In the genomic region with DNA sequence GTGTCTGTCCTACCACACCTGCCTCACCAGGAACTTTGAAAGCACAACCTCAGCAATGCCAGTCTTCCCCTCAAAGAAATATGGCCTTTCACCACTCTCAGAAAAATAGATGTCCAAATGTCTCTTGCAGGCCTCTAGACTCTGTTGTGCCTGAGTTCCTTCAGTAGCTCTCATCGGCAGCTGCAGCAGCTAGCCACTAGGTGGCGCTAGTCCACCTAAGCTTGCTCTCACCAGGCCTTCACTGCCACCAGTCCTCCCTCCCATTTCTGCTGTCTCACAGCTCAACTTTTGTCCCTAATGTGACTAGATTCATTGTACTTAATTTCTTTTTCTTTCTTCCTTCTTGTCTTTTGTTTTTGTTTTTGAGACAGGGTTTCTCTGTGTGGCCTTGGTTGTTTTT, we compare ENCODE assay signal across 8 mouse cellular contexts. TPM values are rescaled to one million over a fixed set of nuclear protein-coding genes. Genes with fewer than 3 reads are reported as not detected.
DNase-seq lines count a peak whose midpoint lies in the region; ATAC-seq and TF ChIP-seq lines count a peak whose summit lies in the region.

No protein-coding gene starts in this region.

- H3K4me2 ChIP-seq in neural tube, embryonic 11.5 days (ENCODE audit: low read depth), result no peak overlapping the region

- peaks cover 16% of the 10 kb centered on the region for H3K4me1 ChIP-seq in kidney, adult 2 months (ENCODE audit: control insufficient read depth, insufficient read depth, low read length)
- peaks cover 16% of the 10 kb centered on the region for H3K4me1 ChIP-seq in neural tube, embryonic 11.5 days (ENCODE audit: control insufficient read depth, insufficient read depth, low read length)

- H3K36me3 ChIP-seq in kidney, adult 2 months (ENCODE audit: control insufficient read depth, insufficient read depth, low read length), result no peaks in the 10 kb centered on the region
- H3K36me3 ChIP-seq in neural tube, embryonic 11.5 days (ENCODE audit: control insufficient read depth, insufficient read depth, low read length), result peaks cover 13% of the 10 kb centered on the region

- no peak overlapping the region for H3K27ac ChIP-seq in kidney, adult 2 months (ENCODE audit: insufficient read depth, low read depth, low read length)
- H3K27ac ChIP-seq in neural tube, embryonic 11.5 days (ENCODE audit: low read depth, low read length), result no peak overlapping the region

- peak; percentile 99 for TF ChIP-seq CTCF in kidney, adult 2 months (conservative IDR thresholded peaks at IDR 0.05; ENCODE audit: insufficient read depth, insufficient read length, low read depth, low read length)

- no peak for TF ChIP-seq POLR2A in kidney, adult 2 months (IDR thresholded peaks at IDR 0.05; ENCODE audit: low read depth, low read length)

- H3K27me3 ChIP-seq in kidney, adult 2 months (replicated peaks; ENCODE audit: control insufficient read depth, insufficient read depth, low read length), result no peaks in the 10 kb centered on the region
- H3K27me3 ChIP-seq in neural tube, embryonic 11.5 days (ENCODE audit: control insufficient read depth, insufficient read depth, low read length), result no peaks in the 10 kb centered on the region

- H3K4me3 ChIP-seq in kidney, adult 2 months (ENCODE audit: insufficient read depth, low read depth, low read length), result no peak overlapping the region
- no peak overlapping the region for H3K4me3 ChIP-seq in neural tube, embryonic 11.5 days (ENCODE audit: low read depth, low read length)

- ATAC-seq in neural tube, embryonic 11.5 days (ENCODE audit: insufficient read depth, low FRiP score, low TSS enrichment), result no peak

- no peaks in the 10 kb centered on the region for H3K9me3 ChIP-seq in neural tube, embryonic 11.5 days (ENCODE audit: control insufficient read depth, low read length)

- peak; percentile 82 for DNase-seq in urinary bladder, postnatal 14 days (ENCODE audit: low spot score)
- DNase-seq in urinary bladder, postnatal 10 days (ENCODE audit: low spot score), result no peak
- peak; percentile 75 for DNase-seq in cerebellum, adult 8-10 months
- peak; percentile 45 to 62 for DNase-seq in frontal cortex, postnatal 25 days (ENCODE audit: low spot score in 2 of 2)
- peak; percentile 88 for DNase-seq in kidney, adult 2 months
- peak; percentile 88 for DNase-seq in liver
- DNase-seq in neural tube, embryonic 11.5 days (ENCODE audit: low spot score), result peak; percentile 81
- peak; percentile 77 for DNase-seq in telencephalon, adult 2 months (ENCODE audit: low read depth, low spot score)

- WGBS in kidney, adult 2 months, result 0% methylated on average over 2 of the region's 2 CpGs
- WGBS in neural tube, embryonic 11.5 days, result 0% methylated on average over 2 of the region's 2 CpGs

- H3K9ac ChIP-seq in neural tube, embryonic 11.5 days (ENCODE audit: low read length), result no peak overlapping the region

RNA-seq across cellular contexts. Expression of gene Wdr83os, which starts 3.5 kb away (rescaled TPM):
- polyA plus RNA-seq in kidney, adult 2 months (2012; rRNA removed), result 141 and 157 TPM in 2 replicates
- 117 and 119 TPM in 2 replicates for polyA plus RNA-seq in neural tube, embryonic 11.5 days (2014; fragmentation: Nextera tagmentation; extraction: Ambion mirVana)

RNA-seq across cellular contexts. Expression of gene Wdr83, which starts 4.1 kb away (rescaled TPM):
- 33.7 and 37.7 TPM in 2 replicates for polyA plus RNA-seq in kidney, adult 2 months (2012; rRNA removed)
- polyA plus RNA-seq in neural tube, embryonic 11.5 days (2014; fragmentation: Nextera tagmentation; extraction: Ambion mirVana), result 52.6 and 60.6 TPM in 2 replicates

RNA-seq across cellular contexts. Expression of gene Dhps, which starts 5.4 kb away (rescaled TPM):
- polyA plus RNA-seq in kidney, adult 2 months (2012; rRNA removed), result 26.0 and 30.8 TPM in 2 replicates
- polyA plus RNA-seq in neural tube, embryonic 11.5 days (2014; fragmentation: Nextera tagmentation; extraction: Ambion mirVana), result 70.3 and 73.8 TPM in 2 replicates

RNA-seq across cellular contexts. Expression of gene Man2b1, which starts 6.1 kb away (rescaled TPM):
- polyA plus RNA-seq in kidney, adult 2 months (2012; rRNA removed), result 111 and 116 TPM in 2 replicates
- polyA plus RNA-seq in neural tube, embryonic 11.5 days (2014; fragmentation: Nextera tagmentation; extraction: Ambion mirVana), result 14.4 and 17.4 TPM in 2 replicates

RNA-seq across cellular contexts. Expression of gene Gm5741, which starts 9.2 kb away (rescaled TPM):
- polyA plus RNA-seq in kidney, adult 2 months (2012; rRNA removed), result 0.91 TPM in 1 of 2 replicates, not detected in the other
- not detected in 2 replicates for polyA plus RNA-seq in neural tube, embryonic 11.5 days (2014; fragmentation: Nextera tagmentation; extraction: Ambion mirVana)
